Mouse (Mus musculus) liver, adult 2 months (tissue): Measurements from ENCODE around the gene BC049762.

Experiments used
- CTCF ChIP-seq: fragments of 200-500 bp; IDR thresholded peaks from 2 replicates; pipeline ENCODE4 v1.5.1; 2011; ENCODE audit warnings: low read depth, low read length, control low read depth
- POLR2A ChIP-seq: fragments of 200-500 bp; IDR thresholded peaks from 2 replicates; pipeline ENCODE4 v1.6.1; 2011; ENCODE audit warnings: low read length, control low read depth; ENCODE audit not compliant: insufficient read depth; ENCODE audit errors: extremely low read depth

DNA sequence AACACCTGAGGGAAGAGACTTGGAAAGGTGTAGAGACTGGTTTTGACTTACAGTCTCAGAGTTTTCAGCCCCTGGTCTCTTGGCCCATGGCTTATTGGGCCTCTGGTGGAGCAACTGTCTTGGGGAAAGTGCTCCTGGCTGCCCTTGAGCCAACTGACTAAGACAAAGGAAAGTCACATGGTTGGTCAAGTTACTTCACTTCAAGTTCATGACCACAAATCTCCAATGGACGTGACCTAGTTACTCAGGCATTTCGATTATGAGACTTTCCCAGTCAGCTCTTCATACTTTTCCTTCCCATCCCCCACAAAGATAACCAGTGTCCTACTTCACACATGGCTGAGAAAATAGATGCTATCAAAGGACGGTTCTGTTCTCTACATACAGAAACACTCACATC is 55.1 kb downstream of the BC049762 start:
- no peak for TF ChIP-seq POLR2A
- no peak for TF ChIP-seq CTCF
